Mouse (Mus musculus): Measurements from ENCODE around the gene Scai.
"Not testable (repeated sequence)": the region's sequence is repeated elsewhere in the genome, so short reads cannot be mapped to it uniquely, and the experiment has no call there.

GRCm38 (mm10) chr2:39099951-39100350 is 90.6 kb downstream of the Scai start:
- not testable (repeated sequence) for TF ChIP-seq CTCF (conservative IDR thresholded peaks at IDR 0.05; ENCODE audit: low read length); POU5F1 (IDR thresholded peaks at IDR 0.05; ENCODE audit: borderline replicate concordance, low read length)
